Mouse (Mus musculus) heart, postnatal 0 days (tissue): Measurements from ENCODE around the gene Pcsk5. TPM values are rescaled to one million over a fixed set of nuclear protein-coding genes. Genes with fewer than 3 reads are reported as not detected.

ENCODE experiments used
- ATAC-seq: fragments of 200-750 bp; cut with Nextera tagmentation; 2 replicates; pipeline ENCODE4 v1.8.0; 2017; ENCODE audit warnings: low read depth, moderate number of reproducible peaks, moderate library complexity; ENCODE audit not compliant: insufficient read depth
- DNase-seq: peaks from one replicate; pipeline ENCODE4 v3.0.0-alpha.2; 2016; ENCODE audit warnings: low spot score
- H3K27ac ChIP-seq: fragments of 300-500 bp; sonication (generic); 2 replicates; pipeline ENCODE4 v1.5.1; 2014; ENCODE audit warnings: low read depth, mild to moderate bottlenecking
- H3K27me3 ChIP-seq: fragments of 300-500 bp; sonication (generic); 2 replicates; pipeline ENCODE4 v1.6.1; 2014; ENCODE audit warnings: low read length, mixed read lengths; ENCODE audit not compliant: control insufficient read depth, insufficient read depth
- H3K36me3 ChIP-seq: fragments of 300-500 bp; sonication (generic); replicated peaks from 2 replicates; pipeline ENCODE4 v1.6.1; 2014; ENCODE audit warnings: low read length, mixed read lengths; ENCODE audit not compliant: control insufficient read depth, insufficient read depth
- H3K4me1 ChIP-seq: fragments of 300-500 bp; sonication (generic); 2 replicates; pipeline ENCODE4 v1.6.1; 2014; ENCODE audit warnings: antibody characterized with exemption; ENCODE audit not compliant: control insufficient read depth, insufficient read depth
- H3K4me2 ChIP-seq: fragments of 300-500 bp; sonication (generic); 2 replicates; pipeline ENCODE4 v1.6.1; 2014; ENCODE audit warnings: low read depth, mild to moderate bottlenecking, low read length, moderate library complexity
- H3K4me3 ChIP-seq: fragments of 300-500 bp; sonication (generic); 2 replicates; pipeline ENCODE4 v1.5.1; 2014; ENCODE audit warnings: low read depth, low read length
- H3K9ac ChIP-seq: fragments of 300-500 bp; sonication (generic); replicated peaks from 2 replicates; pipeline ENCODE4 v1.6.1; 2014; ENCODE audit warnings: low read depth, low read length, mixed read lengths
- H3K9me3 ChIP-seq: fragments of 300-500 bp; sonication (generic); replicated peaks from 2 replicates; pipeline ENCODE4 v1.6.1; 2016; ENCODE audit warnings: low read length; ENCODE audit not compliant: control insufficient read depth
- CTCF ChIP-seq: IDR thresholded peaks from 2 replicates; pipeline ENCODE4 v1.5.1; 2016; ENCODE audit warnings: antibody characterized with exemption, control low read depth, low read depth
- EP300 ChIP-seq: IDR thresholded peaks from 2 replicates; pipeline ENCODE4 v1.6.1; 2016; ENCODE audit warnings: antibody characterized with exemption, low read depth
- WGBS: fragments of 180-500 bp; shearing (Covaris S2); extraction: QIAGEN DNeasy Blood & Tissue Kit; methylation state at CpG from one replicate; pipeline ENCODE4 v1.1.7; 2014; 5-methylcytosine and 5-hydroxymethylcytosine counted together
- polyA plus RNA-seq: library from polyadenylated mRNA; unstranded; fragments of >200 nt; fragmentation: Nextera tagmentation; extraction: Ambion mirVana; gene quantifications from 2 replicates; pipeline ENCODE4 v1.2.1, GENCODE M21; 2015
- total RNA-seq: library from RNA; depleted of rRNA; stranded (reverse); fragments of >200 nt; gene quantifications from 2 replicates; pipeline ENCODE4 v1.2.3, GENCODE M21; 2014; ENCODE audit warnings: low replicate concordance

The Pcsk5 gene
- total and polyA plus RNA-seq, 2 experiments from 2014 or later: 4.8 to 7.9 TPM

DNA sequence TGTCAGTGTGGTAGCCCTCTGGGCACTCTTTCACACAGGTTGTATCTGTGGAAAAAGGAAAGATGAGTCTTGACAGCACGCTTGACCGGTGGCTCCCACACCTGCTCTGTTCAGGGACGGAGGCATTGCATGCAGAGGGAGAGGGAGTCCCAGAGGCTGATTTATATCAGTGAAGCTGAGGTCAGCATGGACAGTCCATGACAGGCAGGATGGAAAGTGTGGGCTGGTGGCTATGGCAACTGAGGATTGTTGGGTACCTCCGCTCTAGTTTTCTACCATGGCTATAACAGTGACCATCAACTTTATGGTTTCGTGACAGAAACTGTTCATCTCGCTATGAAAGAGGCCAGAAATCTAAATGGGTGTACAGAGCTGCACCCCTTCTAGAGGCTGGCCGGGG lies 385.4 kb downstream of the Pcsk5 start:
- WGBS: 83% methylated on average over 7 of the region's 7 CpGs
- no peak overlapping the region for H3K9ac ChIP-seq
- H3K4me2 ChIP-seq: no peak overlapping the region
- DNase-seq (no peak), ATAC-seq (no peak)
- no peaks in the 10 kb centered on the region for H3K36me3 ChIP-seq
- no peaks in the 10 kb centered on the region for H3K9me3 ChIP-seq
- TF ChIP-seq CTCF (no peak), EP300 (no peak)
- H3K27ac ChIP-seq: no peak overlapping the region
- no peaks in the 10 kb centered on the region for H3K27me3 ChIP-seq
- H3K4me1 ChIP-seq: no peaks in the 10 kb centered on the region
- H3K4me3 ChIP-seq: no peak overlapping the region

DNA sequence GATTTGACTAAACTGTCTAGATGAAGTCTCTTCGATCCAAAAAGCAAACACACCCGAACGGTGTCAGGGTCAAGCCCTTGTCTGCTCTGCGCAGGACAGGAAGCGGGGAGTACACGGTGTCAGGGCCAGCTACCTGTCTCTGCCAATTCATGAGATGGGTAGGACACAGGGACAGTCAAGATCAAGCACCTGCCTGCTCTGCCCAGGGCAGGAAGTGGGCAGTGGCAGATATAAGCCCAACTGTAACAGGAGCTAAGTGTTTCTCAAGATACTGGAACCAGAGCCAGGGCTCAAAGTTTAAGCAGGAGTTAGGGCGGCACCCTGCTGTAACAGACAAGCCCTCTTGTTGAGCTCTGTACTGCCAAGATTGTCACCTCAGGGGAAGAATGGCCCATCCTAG lies 393.9 kb downstream of the Pcsk5 start:
- H3K4me1 ChIP-seq: no peaks in the 10 kb centered on the region
- no peak for DNase-seq
- H3K36me3 ChIP-seq: no peaks in the 10 kb centered on the region
- H3K4me2 ChIP-seq: no peak overlapping the region
- TF ChIP-seq CTCF: no peak
- TF ChIP-seq EP300: no peak
- H3K27ac ChIP-seq: no peak overlapping the region
- H3K9ac ChIP-seq: no peak overlapping the region
- H3K9me3 ChIP-seq: no peaks in the 10 kb centered on the region
- ATAC-seq: no peak
- 77% methylated on average over 7 of the region's 7 CpGs for WGBS
- no peaks in the 10 kb centered on the region for H3K27me3 ChIP-seq
- no peak overlapping the region for H3K4me3 ChIP-seq

DNA sequence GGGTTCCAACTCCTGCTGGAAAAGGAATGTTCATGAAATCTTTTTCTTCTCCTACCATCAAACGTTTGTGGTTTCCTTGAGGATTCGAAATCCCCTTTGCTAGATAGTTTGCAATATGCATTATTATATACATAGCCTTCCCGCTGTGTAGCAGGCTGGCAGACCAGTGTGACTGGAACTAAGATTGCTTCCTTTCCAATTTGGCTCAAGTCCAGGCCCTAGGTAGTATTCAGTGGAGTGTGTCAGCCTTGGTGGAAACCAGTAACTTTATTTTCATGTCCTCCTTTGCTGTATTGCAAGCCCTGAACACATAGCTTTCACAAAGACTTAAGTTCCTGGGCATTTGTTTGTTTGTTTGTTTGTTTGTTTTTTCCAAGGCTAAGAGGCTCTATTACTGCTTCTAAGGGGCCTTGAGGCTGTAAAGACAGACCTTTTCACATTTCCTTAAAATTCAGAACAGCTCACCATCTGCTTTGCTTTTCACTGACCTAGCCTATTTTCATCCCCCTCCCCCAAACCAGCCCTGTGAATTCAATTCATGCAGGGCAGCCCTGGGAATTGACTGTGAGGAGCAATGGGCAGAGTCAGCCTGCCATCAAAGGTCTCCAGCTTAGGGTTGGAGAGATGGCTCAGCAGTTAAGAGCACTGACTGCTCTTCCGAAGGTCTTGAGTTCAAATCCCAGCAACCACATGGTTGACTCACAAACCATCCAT lies 397.8 kb downstream of the Pcsk5 start:
- Histone ChIP-seq H3K9me3 (no peaks in the 10 kb centered on the region), H3K4me2 (no peak overlapping the region), H3K27ac (no peak overlapping the region), H3K4me1 (no peaks in the 10 kb centered on the region), H3K36me3 (no peaks in the 10 kb centered on the region), H3K9ac (no peak overlapping the region), H3K27me3 (no peaks in the 10 kb centered on the region), H3K4me3 (no peak overlapping the region)
- ATAC-seq (no peak), DNase-seq (no peak)
- TF ChIP-seq CTCF: no peak
- no peak for TF ChIP-seq EP300
- WGBS: 53% methylated on average over 4 of the region's 4 CpGs

DNA sequence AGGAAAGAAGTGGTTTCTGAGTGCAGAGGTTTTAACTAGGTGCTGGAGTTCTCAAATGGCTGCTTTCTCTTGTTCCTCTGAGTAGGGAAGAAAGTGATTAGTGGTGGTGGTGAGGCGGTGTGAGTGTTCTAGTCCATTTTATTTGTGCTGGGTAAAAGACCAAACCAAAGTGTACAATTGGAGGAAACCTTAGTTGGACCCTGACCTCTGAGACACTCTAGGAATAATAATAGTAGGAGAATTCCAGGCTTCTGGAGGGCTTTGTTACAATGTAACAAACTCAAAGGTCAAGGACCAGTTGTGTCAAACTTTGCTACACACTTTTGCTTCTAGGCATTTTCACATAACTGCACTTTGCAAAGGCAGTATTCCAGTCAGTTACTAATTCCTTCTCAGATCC lies 400.8 kb downstream of the Pcsk5 start:
- 88% methylated on average over 1 of the region's 1 CpGs for WGBS
- H3K9me3 ChIP-seq: no peaks in the 10 kb centered on the region
- H3K27me3 ChIP-seq: no peaks in the 10 kb centered on the region
- no peak overlapping the region for H3K4me3 ChIP-seq
- no peaks in the 10 kb centered on the region for H3K36me3 ChIP-seq
- ATAC-seq (no peak), DNase-seq (no peak)
- no peak for TF ChIP-seq CTCF
- TF ChIP-seq EP300: no peak
- no peak overlapping the region for H3K9ac ChIP-seq
- no peaks in the 10 kb centered on the region for H3K4me1 ChIP-seq
- H3K4me2 ChIP-seq: no peak overlapping the region
- H3K27ac ChIP-seq: no peak overlapping the region

DNA sequence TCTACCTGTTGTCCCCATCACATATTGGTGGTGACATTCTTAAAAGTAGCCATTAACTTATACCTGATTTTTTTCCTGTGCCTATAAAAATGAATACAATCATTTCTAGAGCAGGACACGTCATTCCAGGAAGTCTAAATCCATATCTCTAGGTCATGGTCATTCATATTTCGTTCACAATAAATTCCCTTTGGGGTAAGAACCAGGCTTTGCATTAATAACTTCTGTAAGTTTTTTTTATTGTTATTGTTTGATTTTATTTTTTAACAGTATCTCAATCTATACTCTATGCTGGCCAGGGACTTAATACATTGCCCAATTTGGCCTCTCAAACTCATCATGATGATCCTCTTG lies 408.9 kb downstream of the Pcsk5 start:
- TF ChIP-seq EP300: no peak
- TF ChIP-seq CTCF: no peak
- Histone ChIP-seq H3K27ac (no peak overlapping the region), H3K36me3 (no peaks in the 10 kb centered on the region), H3K9me3 (no peaks in the 10 kb centered on the region), H3K9ac (no peak overlapping the region), H3K4me2 (no peak overlapping the region), H3K27me3 (no peaks in the 10 kb centered on the region), H3K4me1 (no peaks in the 10 kb centered on the region), H3K4me3 (no peak overlapping the region)
- DNase-seq (no peak), ATAC-seq (no peak)
- WGBS: 57% methylated on average over 2 of the region's 2 CpGs
